Mouse (Mus musculus) stomach, embryonic 16.5 days (tissue): ENCODE data around the gene Olfr355. TPM values are rescaled to one million over a fixed set of nuclear protein-coding genes. Genes with fewer than 3 reads are reported as not detected.

Experiments
- ATAC-seq: fragments of 200-750 bp; cut with Nextera tagmentation; 2 replicates; pipeline ENCODE4 v1.8.0; 2017; ENCODE audit warnings: moderate number of reproducible peaks, moderate TSS enrichment; ENCODE audit not compliant: insufficient read depth, low FRiP score
- H3K27ac ChIP-seq: fragments of 300-500 bp; sonication (generic); 2 replicates; pipeline ENCODE4 v1.5.1; 2014; ENCODE audit warnings: low read length
- H3K27me3 ChIP-seq: fragments of 300-500 bp; sonication (generic); 2 replicates; pipeline ENCODE4 v1.6.1; 2014; ENCODE audit warnings: low read length, control low read depth, mixed read lengths; ENCODE audit not compliant: control insufficient read depth, insufficient read depth
- H3K36me3 ChIP-seq: fragments of 300-500 bp; sonication (generic); 2 replicates; pipeline ENCODE4 v1.6.1; 2014; ENCODE audit warnings: low read length; ENCODE audit not compliant: control insufficient read depth, insufficient read depth
- H3K4me1 ChIP-seq: fragments of 300-500 bp; sonication (generic); 2 replicates; pipeline ENCODE4 v1.6.1; 2014; ENCODE audit warnings: low read length, control low read depth, mixed read lengths; ENCODE audit not compliant: control insufficient read depth, insufficient read depth
- H3K4me2 ChIP-seq: fragments of 300-500 bp; sonication (generic); 2 replicates; pipeline ENCODE4 v1.6.1; 2014; ENCODE audit warnings: low read depth, low read length, mixed read lengths
- H3K4me3 ChIP-seq: fragments of 300-500 bp; sonication (generic); replicated peaks from 2 replicates; pipeline ENCODE4 v1.5.1; 2014; ENCODE audit warnings: mild to moderate bottlenecking, low read length
- H3K9ac ChIP-seq: fragments of 300-500 bp; sonication (generic); 2 replicates; pipeline ENCODE4 v1.6.1; 2014; ENCODE audit warnings: low read length
- H3K9me3 ChIP-seq: fragments of 300-500 bp; sonication (generic); replicated peaks from 2 replicates; pipeline ENCODE4 v1.6.1; 2016; ENCODE audit warnings: low read length, control low read depth; ENCODE audit not compliant: control insufficient read depth
- WGBS: fragments of 180-500 bp; shearing (Covaris S2); extraction: QIAGEN DNeasy Blood & Tissue Kit; methylation state at CpG from one replicate; pipeline ENCODE4 v1.1.7; 2014; 5-methylcytosine and 5-hydroxymethylcytosine counted together
- polyA plus RNA-seq: library from polyadenylated mRNA; unstranded; fragments of >200 nt; fragmentation: Nextera tagmentation; extraction: Ambion mirVana; gene quantifications from 2 replicates; pipeline ENCODE4 v1.2.1, GENCODE M21; 2015

Gene Olfr355
- polyA plus RNA-seq: not detected in 2 replicates

- no peaks in the 10 kb centered on the region for H3K27me3 ChIP-seq
- ATAC-seq: no peak
- no peak within 1 kb of the TSS for H3K9ac ChIP-seq
Measured at GRCm38 (mm10) chr2:36928797-36929196, at the start of gene Olfr355. Gene Olfr355 (minus strand): TSS chr2:36928897.

GRCm38 (mm10) chr2:36936821-36937220 is 8.1 kb upstream of the Olfr355 start, which contains the start of gene Olfr356:
Gene Olfr356 (plus strand): TSS chr2:36937121.
- no peaks in the 10 kb centered on the region for H3K4me1 ChIP-seq
- no peak within 1 kb of the TSS for H3K9ac ChIP-seq
- WGBS: 83% methylated on average over 2 of the region's 2 CpGs
- no peaks in the 10 kb centered on the region; the same call in 1 of the 2 replicates for H3K9me3 ChIP-seq
- no peak within 1 kb of the TSS for H3K27ac ChIP-seq
- H3K4me3 ChIP-seq: no peak within 1 kb of the TSS
- no peaks in the 10 kb centered on the region for H3K36me3 ChIP-seq
- no peak for ATAC-seq
- H3K4me2 ChIP-seq: no peak within 1 kb of the TSS
- H3K27me3 ChIP-seq: no peaks in the 10 kb centered on the region

More at GRCm38 (mm10) chr2:36928797-36929196, at the start of gene Olfr355:
- Histone ChIP-seq H3K36me3 (no peaks in the 10 kb centered on the region), H3K27ac (no peak within 1 kb of the TSS), H3K4me3 (no peak within 1 kb of the TSS), H3K9me3 (no peaks in the 10 kb centered on the region), H3K4me2 (no peak within 1 kb of the TSS), H3K4me1 (no peaks in the 10 kb centered on the region)

GRCm38 (mm10) chr2:36905380-36905779 is 23.3 kb downstream of the Olfr355 start, which contains the start of gene Olfr354:
Gene Olfr354 (plus strand): TSS chr2:36905680.
- H3K27ac ChIP-seq: no peak within 1 kb of the TSS
- H3K4me2 ChIP-seq: no peak within 1 kb of the TSS
- ATAC-seq: no peak
- no peak within 1 kb of the TSS for H3K4me3 ChIP-seq
- no peak within 1 kb of the TSS for H3K9ac ChIP-seq
- H3K9me3 ChIP-seq: peaks cover 6% of the 10 kb centered on the region; the same call in 1 of the 2 replicates
- no peaks in the 10 kb centered on the region for H3K27me3 ChIP-seq
- no peaks in the 10 kb centered on the region for H3K4me1 ChIP-seq
- no peaks in the 10 kb centered on the region for H3K36me3 ChIP-seq

GRCm38 (mm10) chr2:36897114-36897513 is 31.6 kb downstream of the Olfr355 start:
- no peak overlapping the region for H3K4me2 ChIP-seq
- H3K27ac ChIP-seq: no peak overlapping the region
- H3K27me3 ChIP-seq: no peaks in the 10 kb centered on the region
- H3K36me3 ChIP-seq: no peaks in the 10 kb centered on the region
- no peaks in the 10 kb centered on the region for H3K4me1 ChIP-seq
- H3K9me3 ChIP-seq: no peaks in the 10 kb centered on the region; the same call in 1 of the 2 replicates
- no peak; the same call in 1 of the 2 replicates for ATAC-seq
- H3K4me3 ChIP-seq: no peak overlapping the region
- no peak overlapping the region for H3K9ac ChIP-seq

GRCm38 (mm10) chr2:36892836-36893235 is 35.9 kb downstream of the Olfr355 start, which contains the start of gene Olfr353:
Gene Olfr353 (minus strand): TSS chr2:36892936.
- H3K27me3 ChIP-seq: no peaks in the 10 kb centered on the region
- no peak for ATAC-seq

More at GRCm38 (mm10) chr2:36892836-36893235, 35.9 kb downstream of the Olfr355 start, which contains the start of gene Olfr353:
- H3K9me3 ChIP-seq: no peaks in the 10 kb centered on the region; the same call in 1 of the 2 replicates
- no peaks in the 10 kb centered on the region for H3K4me1 ChIP-seq
- no peak within 1 kb of the TSS for H3K27ac ChIP-seq
- H3K9ac ChIP-seq: no peak within 1 kb of the TSS
- no peak within 1 kb of the TSS for H3K4me2 ChIP-seq
- H3K36me3 ChIP-seq: no peaks in the 10 kb centered on the region
- H3K4me3 ChIP-seq: no peak within 1 kb of the TSS

Other genes with a start within 250 kb of the Olfr355 start
- gene Olfr346, start 243.1 kb downstream of the Olfr355 start, polyA plus RNA-seq: not detected in 2 replicates
- gene Olfr347, start 197.0 kb downstream of the Olfr355 start, polyA plus RNA-seq: not detected in 2 replicates
- gene Olfr348, start 144.6 kb downstream of the Olfr355 start, polyA plus RNA-seq: not detected in 2 replicates
- not detected in 2 replicates for gene Olfr50, start 138.4 kb downstream of the Olfr355 start, polyA plus RNA-seq
- not detected in 2 replicates for gene Olfr3, start 111.9 kb downstream of the Olfr355 start, polyA plus RNA-seq
- gene Olfr350, start 82.6 kb downstream of the Olfr355 start, polyA plus RNA-seq: not detected in 2 replicates
- not detected in 2 replicates for gene Olfr351, start 66.2 kb downstream of the Olfr355 start, polyA plus RNA-seq
- not detected in 2 replicates for gene Olfr352, start 60.4 kb downstream of the Olfr355 start, polyA plus RNA-seq
- not detected in 2 replicates for gene Olfr353, start 36.0 kb downstream of the Olfr355 start, polyA plus RNA-seq
- gene Olfr354, start 23.2 kb downstream of the Olfr355 start, polyA plus RNA-seq: not detected in 2 replicates
- not detected in 2 replicates for gene Olfr356, start 8.2 kb upstream of the Olfr355 start, polyA plus RNA-seq
- not detected in 2 replicates for gene Olfr357, start 64.9 kb upstream of the Olfr355 start, polyA plus RNA-seq
- gene Olfr358, start 80.4 kb upstream of the Olfr355 start, polyA plus RNA-seq: not detected in 2 replicates
- not detected in 2 replicates for gene Olfr360, start 136.8 kb upstream of the Olfr355 start, polyA plus RNA-seq
- gene Olfr361, start 160.4 kb upstream of the Olfr355 start, polyA plus RNA-seq: not detected in 2 replicates
- not detected in 2 replicates for gene Olfr362, start 189.0 kb upstream of the Olfr355 start, polyA plus RNA-seq
- gene Olfr364-ps1, start 210.4 kb upstream of the Olfr355 start, polyA plus RNA-seq: not detected in 2 replicates